Mouse (Mus musculus) thymus, adult 2 months (tissue): ENCODE measurements around the gene Sspo.

Experiments used
- CTCF ChIP-seq: fragments of 200-500 bp; IDR thresholded peaks from 2 replicates; pipeline ENCODE4 v1.5.1; 2012; ENCODE audit warnings: mild to moderate bottlenecking, control low read depth, low read length, moderate library complexity, borderline replicate concordance; ENCODE audit not compliant: control insufficient read depth, poor library complexity, insufficient read depth; ENCODE audit errors: extremely low read depth
- POLR2A ChIP-seq: fragments of 200-500 bp; IDR thresholded peaks from 2 replicates; pipeline ENCODE4 v1.6.1; 2012; ENCODE audit warnings: mild to moderate bottlenecking, low read length, control low read depth, moderate library complexity; ENCODE audit not compliant: control insufficient read depth, poor library complexity, insufficient read depth; ENCODE audit errors: extremely low read depth

DNA sequence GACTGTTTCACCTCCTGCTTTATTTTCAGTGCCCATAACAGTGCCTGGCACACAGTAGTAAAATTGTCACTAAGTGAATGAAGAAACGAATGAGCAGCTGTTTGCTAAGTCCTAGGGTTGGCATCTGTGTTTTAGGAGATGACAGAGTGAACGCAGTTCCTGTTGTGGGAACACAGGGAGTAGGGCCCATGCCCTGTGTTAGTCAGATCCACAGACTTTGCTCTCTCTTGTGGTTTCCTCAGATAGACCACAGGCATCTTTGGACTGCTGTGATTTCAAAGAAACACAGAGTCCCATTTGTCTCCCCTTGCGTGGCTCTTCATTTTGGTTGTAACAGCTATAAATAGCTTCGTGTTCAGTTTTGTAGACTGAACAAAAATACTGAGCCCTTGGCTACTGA lies 62.4 kb downstream of the Sspo start:
- TF ChIP-seq CTCF (no peak), POLR2A (no peak)
